Mouse (Mus musculus) erythroblast, embryonic 14.5 days (primary cell): ENCODE results near the gene Tfcp2l1. TPM values are rescaled to one million over a fixed set of nuclear protein-coding genes. Genes with fewer than 3 reads are reported as not detected.

Experiments used
- H3K27me3 ChIP-seq: 2 replicates; pipeline ENCODE4 v1.6.1; 2012; ENCODE audit warnings: inconsistent platforms; ENCODE audit not compliant: control insufficient read depth
- H3K36me3 ChIP-seq: 2 replicates; pipeline ENCODE4 v1.6.1; 2012; ENCODE audit warnings: mild to moderate bottlenecking, inconsistent platforms; ENCODE audit not compliant: control insufficient read depth
- H3K4me1 ChIP-seq: 2 replicates; pipeline ENCODE4 v1.6.1; 2012; ENCODE audit warnings: inconsistent platforms; ENCODE audit not compliant: control insufficient read depth
- H3K4me3 ChIP-seq: replicated peaks from 2 replicates; pipeline ENCODE3; 2012; ENCODE audit warnings: moderate library complexity, mild to moderate bottlenecking, inconsistent platforms
- H3K9me3 ChIP-seq: 2 replicates; pipeline ENCODE4 v1.6.1; 2012; ENCODE audit warnings: low read length, inconsistent platforms, mixed read lengths; ENCODE audit not compliant: control insufficient read depth
- GATA1 ChIP-seq: IDR thresholded peaks from 2 replicates; pipeline ENCODE4 v1.6.1; 2012; ENCODE audit warnings: low read length, inconsistent platforms, mixed read lengths
- TAL1 ChIP-seq: IDR thresholded peaks from 3 replicates; pipeline ENCODE4 v1.6.1; 2012; ENCODE audit warnings: low read length, inconsistent platforms, mixed read lengths
- polyA plus RNA-seq: library from polyadenylated mRNA; stranded (reverse); fragments of >175 nt; gene quantifications from 2 replicates; pipeline ENCODE4 v1.2.3, GENCODE M21; 2012

The Tfcp2l1 gene
- polyA plus RNA-seq, 1 experiment: not detected

- no peak for TF ChIP-seq GATA1
- TF ChIP-seq TAL1: no peak
- no peaks in the 10 kb centered on the region for H3K9me3 ChIP-seq
- H3K36me3 ChIP-seq: no peaks in the 10 kb centered on the region
- H3K4me3 ChIP-seq: no peak overlapping the region
- no peaks in the 10 kb centered on the region for H3K4me1 ChIP-seq
- H3K27me3 ChIP-seq: no peaks in the 10 kb centered on the region
Measured at GRCm38 (mm10) chr1:118719699-118720098, 92.0 kb downstream of the Tfcp2l1 start.

GRCm38 (mm10) chr1:118720474-118721095, 92.8 kb downstream of the Tfcp2l1 start:
- no peaks in the 10 kb centered on the region for H3K27me3 ChIP-seq

GRCm38 (mm10) chr1:118727075-118727474, 99.3 kb downstream of the Tfcp2l1 start:
- Histone ChIP-seq H3K36me3 (no peaks in the 10 kb centered on the region), H3K4me3 (no peak overlapping the region), H3K27me3 (no peaks in the 10 kb centered on the region), H3K9me3 (no peaks in the 10 kb centered on the region), H3K4me1 (no peaks in the 10 kb centered on the region)
- TF ChIP-seq GATA1 (no peak), TAL1 (no peak)

More at GRCm38 (mm10) chr1:118720474-118721095, 92.8 kb downstream of the Tfcp2l1 start:
- Histone ChIP-seq H3K36me3 (no peaks in the 10 kb centered on the region), H3K9me3 (no peaks in the 10 kb centered on the region), H3K4me3 (no peak overlapping the region), H3K4me1 (no peaks in the 10 kb centered on the region)
- no peak for TF ChIP-seq TAL1
- no peak for TF ChIP-seq GATA1

DNA sequence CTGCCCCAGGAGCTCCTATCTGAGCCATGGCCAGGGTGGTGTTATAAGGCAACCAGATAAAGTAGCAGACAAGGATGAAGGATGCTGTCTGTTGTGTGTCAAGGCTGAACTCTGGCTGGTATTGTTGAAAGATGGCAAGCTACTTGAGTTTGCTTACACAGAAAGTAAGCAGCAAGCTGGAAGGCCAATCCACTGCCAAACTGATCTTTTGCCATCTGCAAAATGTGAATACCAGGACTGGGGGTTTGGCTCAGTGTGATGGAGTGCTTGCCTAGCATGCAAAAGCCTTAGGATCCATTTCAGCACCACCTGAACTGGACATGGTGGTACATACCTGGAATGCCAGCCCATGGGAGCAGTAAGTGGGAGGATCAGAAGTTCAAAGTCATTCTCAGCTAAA, 101.1 kb downstream of the Tfcp2l1 start:
- TF ChIP-seq TAL1 (no peak), GATA1 (no peak)
- Histone ChIP-seq H3K9me3 (no peaks in the 10 kb centered on the region), H3K4me1 (no peaks in the 10 kb centered on the region), H3K27me3 (no peaks in the 10 kb centered on the region), H3K4me3 (no peak overlapping the region), H3K36me3 (no peaks in the 10 kb centered on the region)

Other genes with a start within 250 kb of the Tfcp2l1 start
- 0.44 and 1.0 TPM in 2 replicates for gene Clasp1, start 238.9 kb upstream of the Tfcp2l1 start, polyA plus RNA-seq